Mouse (Mus musculus): ENCODE data around the gene Inmt. TPM values are rescaled to one million over a fixed set of nuclear protein-coding genes. Genes with fewer than 3 reads are reported as not detected.

Gene Inmt
- polyA plus RNA-seq, 1 experiment from 2014 or later, result 5.9 TPM

DNA sequence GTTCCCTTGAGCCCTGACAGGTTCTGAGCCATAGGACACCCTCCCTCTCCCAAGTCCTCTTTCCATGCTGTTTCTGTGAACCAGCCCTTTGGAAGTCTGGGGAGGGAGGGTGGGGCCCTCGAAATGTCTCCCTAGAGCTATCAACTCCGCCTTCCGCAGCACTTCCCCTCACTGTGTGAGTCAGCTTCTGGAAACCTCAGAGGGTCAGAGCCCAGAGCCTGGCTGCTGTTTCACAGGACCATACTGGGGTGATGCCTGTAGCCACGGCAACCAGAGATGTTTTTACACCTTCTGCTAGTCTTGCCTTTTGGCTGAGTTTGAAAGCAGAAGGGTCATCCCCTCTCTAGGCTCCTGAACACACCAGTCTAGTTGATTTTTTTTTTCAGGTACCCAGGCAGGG is 51.8 kb downstream of the Inmt start:
- 17% methylated on average over 4 of the region's 4 CpGs for WGBS
- Histone ChIP-seq H3K9ac (no peak overlapping the region), H3K4me3 (replicated peaks) (no peak overlapping the region), H3K27me3 (peaks cover 40% of the 10 kb centered on the region), H3K36me3 (no peaks in the 10 kb centered on the region), H3K4me2 (no peak overlapping the region), H3K4me1 (peaks cover 2% of the 10 kb centered on the region), H3K27ac (no peak overlapping the region), H3K9me3 (replicated peaks) (no peaks in the 10 kb centered on the region)
- no peak for ATAC-seq (replicated peaks; ENCODE audit: low FRiP score)

Other genes with a start within 250 kb of the Inmt start
- gene Nod1, start 202.4 kb downstream of the Inmt start, polyA plus RNA-seq (2015; fragmentation: Nextera tagmentation; extraction: Ambion mirVana), result 3.6 and 5.1 TPM in 2 replicates
- gene Ggct, start 182.1 kb downstream of the Inmt start, polyA plus RNA-seq (2015; fragmentation: Nextera tagmentation; extraction: Ambion mirVana), result 8.8 and 9.0 TPM in 2 replicates
- 138 and 141 TPM in 2 replicates for gene Gars, start 137.0 kb downstream of the Inmt start, polyA plus RNA-seq (2015; fragmentation: Nextera tagmentation; extraction: Ambion mirVana)
- 0.13 and 0.26 TPM in 2 replicates for gene Crhr2, start 42.0 kb downstream of the Inmt start, polyA plus RNA-seq (2015; fragmentation: Nextera tagmentation; extraction: Ambion mirVana)
- 15.6 and 16.0 TPM in 2 replicates for gene Mindy4, start 28.3 kb upstream of the Inmt start, polyA plus RNA-seq (2015; fragmentation: Nextera tagmentation; extraction: Ambion mirVana)
- gene Aqp1, start 161.4 kb upstream of the Inmt start, polyA plus RNA-seq (2015; fragmentation: Nextera tagmentation; extraction: Ambion mirVana), result 29.9 and 38.4 TPM in 2 replicates
- gene Ghrhr, start 201.3 kb upstream of the Inmt start, polyA plus RNA-seq (2015; fragmentation: Nextera tagmentation; extraction: Ambion mirVana), result 0.05 TPM in 1 of 2 replicates, not detected in the other